Mouse (Mus musculus) MEL (cell line): ENCODE data around the gene Spata25. TPM values are rescaled to one million over a fixed set of nuclear protein-coding genes. Genes with fewer than 3 reads are reported as not detected.
A peak's percentile ranks its signal among the peaks of the same experiment; 100 is the strongest.

Experiments
- DNase-seq: peaks from one replicate; pipeline ENCODE4 v3.0.0; 2011; ENCODE audit warnings: low read depth, low spot score
- H3K27ac ChIP-seq: 2 replicates; pipeline ENCODE4 v1.5.1; 2012; ENCODE audit warnings: low read depth, mild to moderate bottlenecking, control low read depth, low read length, moderate library complexity; ENCODE audit not compliant: control insufficient read depth
- H3K27me3 ChIP-seq, 2 experiments: fragments of 150-350 bp in 1 of 2; sonication (generic) in 1 of 2; 2 replicates each; pipeline ENCODE4 v1.6.1; 2012; ENCODE audit warnings: low read length in 2 of 2, mild to moderate bottlenecking in 2 of 2, improper control_type of control experiment in 1 of 2, moderate library complexity in 1 of 2; ENCODE audit not compliant: insufficient read depth in 2 of 2, control insufficient read depth in 1 of 2
- H3K36me3 ChIP-seq, 2 experiments: 2 replicates each; pipeline ENCODE4 v1.6.1; 2012 to 2014; ENCODE audit warnings: low read length in 2 of 2, improper control_type of control experiment in 1 of 2, inconsistent platforms in 1 of 2, mild to moderate bottlenecking in 1 of 2; ENCODE audit not compliant: insufficient read depth in 2 of 2, control insufficient read depth in 1 of 2
- H3K4me1 ChIP-seq, 2 experiments: fragments of 150-350 bp in 1 of 2; sonication (generic) in 1 of 2; 2 replicates each; pipeline ENCODE4 v1.6.1; 2012; ENCODE audit warnings: low read length in 2 of 2, improper control_type of control experiment in 1 of 2, mild to moderate bottlenecking in 1 of 2; ENCODE audit not compliant: insufficient read depth in 2 of 2, control insufficient read depth in 1 of 2
- H3K4me3 ChIP-seq, 2 experiments: fragments of 150-350 bp in 1 of 2; sonication (generic) in 1 of 2; 2 replicates each; pipeline ENCODE4 v1.5.1; 2012; ENCODE audit warnings: low read depth in 2 of 2, low read length in 2 of 2, mild to moderate bottlenecking in 2 of 2, moderate library complexity in 2 of 2, control low read depth in 1 of 2, improper control_type of control experiment in 1 of 2; ENCODE audit not compliant: control insufficient read depth in 1 of 2, insufficient read depth in 1 of 2
- H3K79me2 ChIP-seq: 2 replicates; pipeline ENCODE4 v1.6.1; 2012; ENCODE audit warnings: mild to moderate bottlenecking, low read length, moderate library complexity; ENCODE audit not compliant: control insufficient read depth, poor library complexity, insufficient read depth
- H3K9ac ChIP-seq: 2 replicates; pipeline ENCODE4 v1.6.1; 2012; ENCODE audit warnings: low read depth, mild to moderate bottlenecking, control low read depth, low read length, moderate library complexity; ENCODE audit not compliant: control insufficient read depth, poor library complexity, severe bottlenecking
- H3K9me3 ChIP-seq: fragments of 150-350 bp; sonication (generic); replicated peaks from 2 replicates; pipeline ENCODE4 v1.6.1; 2012; ENCODE audit warnings: mild to moderate bottlenecking, low read length, improper control_type of control experiment, moderate library complexity; ENCODE audit not compliant: insufficient read depth
- BHLHE40 ChIP-seq: IDR thresholded peaks from 2 replicates; pipeline ENCODE4 v1.6.1; 2012; ENCODE audit warnings: low read depth, mild to moderate bottlenecking, inconsistent platforms, low read length, improper control_type of control experiment, borderline replicate concordance
- CTCF ChIP-seq, 3 experiments: IDR thresholded peaks in 2 of 3; conservative IDR thresholded peaks in 1 of 3; 2 replicates each; pipeline ENCODE4 v1.5.1; 2011 to 2012; ENCODE audit warnings: low read length in 3 of 3, low read depth in 2 of 3, mild to moderate bottlenecking in 2 of 3, improper control_type of control experiment in 1 of 3, inconsistent platforms in 1 of 3, mixed read lengths in 1 of 3, moderate library complexity in 1 of 3; ENCODE audit not compliant: control insufficient read depth in 1 of 3, insufficient read depth in 1 of 3, poor library complexity in 1 of 3, severe bottlenecking in 1 of 3
- E2F4 ChIP-seq: IDR thresholded peaks from 2 replicates; pipeline ENCODE4 v1.6.1; 2011; ENCODE audit warnings: low read depth, low read length, improper control_type of control experiment, borderline replicate concordance
- ELF1 ChIP-seq: IDR thresholded peaks from 2 replicates; pipeline ENCODE4 v1.6.1; 2014; ENCODE audit warnings: low read depth, mild to moderate bottlenecking, inconsistent platforms, low read length, improper control_type of control experiment, moderate library complexity
- EP300 ChIP-seq, 2 experiments: IDR thresholded peaks; 2 replicates each; pipeline ENCODE4 v1.6.1; 2011; ENCODE audit warnings: improper control_type of control experiment in 2 of 2, low read length in 2 of 2, low read depth in 1 of 2, mild to moderate bottlenecking in 1 of 2
- ETS1 ChIP-seq: IDR thresholded peaks from 2 replicates; pipeline ENCODE4 v1.6.1; 2012; ENCODE audit warnings: low read depth, mild to moderate bottlenecking, inconsistent platforms, low read length, improper control_type of control experiment, moderate library complexity
- GABPA ChIP-seq: IDR thresholded peaks from 2 replicates; pipeline ENCODE4 v1.6.1; 2012; ENCODE audit warnings: low read depth, mild to moderate bottlenecking, inconsistent platforms, low read length, improper control_type of control experiment, moderate library complexity
- GATA1 ChIP-seq: IDR thresholded peaks from 2 replicates; pipeline ENCODE4 v1.6.1; 2011; ENCODE audit warnings: low read depth, low read length, improper control_type of control experiment
- HCFC1 ChIP-seq: IDR thresholded peaks from 2 replicates; pipeline ENCODE4 v1.6.1; 2012; ENCODE audit warnings: low read depth, mild to moderate bottlenecking, inconsistent platforms, low read length, improper control_type of control experiment, moderate library complexity
- KAT2A ChIP-seq: conservative IDR thresholded peaks from 2 replicates; pipeline ENCODE4 v1.6.1; 2012; ENCODE audit warnings: low read depth, low read length, improper control_type of control experiment, inconsistent platforms
- MAFK ChIP-seq: IDR thresholded peaks from 2 replicates; pipeline ENCODE4 v1.6.1; 2011; ENCODE audit warnings: low read depth, mild to moderate bottlenecking, low read length, improper control_type of control experiment, borderline replicate concordance
- MAX ChIP-seq: IDR thresholded peaks from 2 replicates; pipeline ENCODE4 v1.6.1; 2011; ENCODE audit warnings: low read length, improper control_type of control experiment
- MEF2A ChIP-seq: IDR thresholded peaks from 2 replicates; pipeline ENCODE4 v1.6.1; 2014; ENCODE audit warnings: low read depth, mild to moderate bottlenecking, inconsistent platforms, low read length, improper control_type of control experiment; ENCODE audit not compliant: poor library complexity, insufficient replicate concordance, severe bottlenecking; ENCODE audit errors: extremely low read depth
- MXI1 ChIP-seq: IDR thresholded peaks from 2 replicates; pipeline ENCODE4 v1.6.1; 2011; ENCODE audit warnings: mild to moderate bottlenecking, low read depth, low read length, improper control_type of control experiment
- MYB ChIP-seq: IDR thresholded peaks from 2 replicates; pipeline ENCODE4 v1.6.1; 2011; ENCODE audit warnings: mild to moderate bottlenecking, low read depth, low read length, improper control_type of control experiment
- MYC ChIP-seq: IDR thresholded peaks from 2 replicates; pipeline ENCODE4 v1.6.1; 2011; ENCODE audit warnings: low read depth, mild to moderate bottlenecking, low read length, improper control_type of control experiment, moderate library complexity
- NELFE ChIP-seq: IDR thresholded peaks from 2 replicates; pipeline ENCODE4 v1.6.1; 2011; ENCODE audit warnings: low read depth, low read length, improper control_type of control experiment
- NRF1 ChIP-seq: IDR thresholded peaks from 2 replicates; pipeline ENCODE4 v1.6.1; 2014; ENCODE audit warnings: low read depth, mild to moderate bottlenecking, inconsistent platforms, low read length, improper control_type of control experiment, moderate library complexity; ENCODE audit not compliant: poor library complexity, insufficient read depth, severe bottlenecking
- POLR2A ChIP-seq, 2 experiments: IDR thresholded peaks; 2 replicates each; pipeline ENCODE4 v1.6.1; 2011 to 2012; ENCODE audit warnings: low read length in 2 of 2, mild to moderate bottlenecking in 2 of 2, control low read depth in 1 of 2, improper control_type of control experiment in 1 of 2, low read depth in 1 of 2, moderate library complexity in 1 of 2; ENCODE audit not compliant: control insufficient read depth in 1 of 2, insufficient read depth in 1 of 2, poor library complexity in 1 of 2
- POLR2AphosphoS2 ChIP-seq: IDR thresholded peaks from 2 replicates; pipeline ENCODE4 v1.6.1; 2011; ENCODE audit warnings: low read length, improper control_type of control experiment
- POLR2AphosphoS5 ChIP-seq: IDR thresholded peaks from 2 replicates; pipeline ENCODE4 v1.6.1; 2012; ENCODE audit warnings: low read depth, borderline replicate concordance, mild to moderate bottlenecking, inconsistent platforms, low read length, moderate library complexity, mixed read lengths
- RAD21 ChIP-seq: IDR thresholded peaks from 2 replicates; pipeline ENCODE4 v1.6.1; 2011; ENCODE audit warnings: mild to moderate bottlenecking, low read depth, low read length, improper control_type of control experiment
- SIN3A ChIP-seq: IDR thresholded peaks from 2 replicates; pipeline ENCODE4 v1.6.1; 2012; ENCODE audit warnings: low read length, improper control_type of control experiment, inconsistent platforms
- SMC3 ChIP-seq: IDR thresholded peaks from 2 replicates; pipeline ENCODE4 v1.6.1; 2011; ENCODE audit warnings: low read depth, low read length, improper control_type of control experiment
- TAL1 ChIP-seq: IDR thresholded peaks from 2 replicates; pipeline ENCODE4 v1.6.1; 2012; ENCODE audit warnings: mild to moderate bottlenecking, inconsistent platforms, low read length, moderate library complexity, mixed read lengths
- TBP ChIP-seq: IDR thresholded peaks from 2 replicates; pipeline ENCODE4 v1.8.0; 2011; ENCODE audit warnings: low read depth, low read length, improper control_type of control experiment
- TCF12 ChIP-seq: IDR thresholded peaks from 2 replicates; pipeline ENCODE4 v1.6.1; 2014; ENCODE audit warnings: low read depth, mild to moderate bottlenecking, inconsistent platforms, low read length, improper control_type of control experiment, moderate library complexity
- UBTF ChIP-seq: IDR thresholded peaks from 2 replicates; pipeline ENCODE4 v1.6.1; 2012; ENCODE audit warnings: low read depth, mild to moderate bottlenecking, inconsistent platforms, low read length, improper control_type of control experiment, moderate library complexity, borderline replicate concordance; ENCODE audit not compliant: insufficient read depth
- USF1 ChIP-seq: IDR thresholded peaks from 2 replicates; pipeline ENCODE4 v1.6.1; 2014; ENCODE audit warnings: low read depth, mild to moderate bottlenecking, inconsistent platforms, low read length, improper control_type of control experiment, moderate library complexity
- USF2 ChIP-seq, 2 experiments: IDR thresholded peaks; 2 replicates each; pipeline ENCODE4 v1.6.1; 2011 to 2012; ENCODE audit warnings: improper control_type of control experiment in 2 of 2, low read length in 2 of 2, borderline replicate concordance in 1 of 2, inconsistent platforms in 1 of 2, low read depth in 1 of 2, mild to moderate bottlenecking in 1 of 2; ENCODE audit not compliant: insufficient read depth in 1 of 2
- ZC3H11A ChIP-seq: IDR thresholded peaks from 2 replicates; pipeline ENCODE4 v1.6.1; 2012; ENCODE audit warnings: low read depth, mild to moderate bottlenecking, inconsistent platforms, low read length, improper control_type of control experiment
- ZKSCAN1 ChIP-seq: IDR thresholded peaks from 2 replicates; pipeline ENCODE4 v1.6.1; 2012; ENCODE audit warnings: low read depth, mild to moderate bottlenecking, inconsistent platforms, low read length, improper control_type of control experiment, moderate library complexity
- ZMIZ1 ChIP-seq: IDR thresholded peaks from 2 replicates; pipeline ENCODE4 v1.6.1; 2012; ENCODE audit warnings: low read depth, mild to moderate bottlenecking, inconsistent platforms, low read length, improper control_type of control experiment, moderate library complexity
- ZNF384 ChIP-seq: IDR thresholded peaks from 2 replicates; pipeline ENCODE4 v1.6.1; 2012; ENCODE audit warnings: low read depth, mild to moderate bottlenecking, inconsistent platforms, low read length, improper control_type of control experiment
- polyA plus RNA-seq, 2 experiments: library from polyadenylated mRNA; stranded (reverse) in 1 of 2; unstranded in 1 of 2; fragments of >175 nt in 1 of 2; fragments of >200 nt in 1 of 2; gene quantifications; 2 replicates each; pipeline versions ENCODE4 v1.2.1 to v1.2.4; 2012; ENCODE audit warnings: low replicate concordance in 2 of 2, low read depth in 1 of 2; ENCODE audit not compliant: insufficient read length in 2 of 2, insufficient read depth in 1 of 2, missing spikeins in 1 of 2
- total RNA-seq: library from RNA; depleted of rRNA; stranded (reverse); fragments of 300-350 nt; gene quantifications from 2 replicates; pipeline ENCODE4 v1.2.3, GENCODE M21; 2012

Gene Spata25
- total and polyA plus RNA-seq, 3 experiments: 0.13 to 0.50 TPM; not detected in 1

- Histone ChIP-seq H3K27me3 (no peaks in the 10 kb centered on the region), H3K79me2 (no peaks in the 10 kb centered on the region), H3K27ac (peak overlapping the region; percentile 80), H3K9me3 (no peaks in the 10 kb centered on the region), H3K36me3 (peaks cover 0 to 7% of the 10 kb centered on the region in 2 experiments; a peak in 2 of 4 replicates), H3K4me1 (peaks cover 6 to 10% of the 10 kb centered on the region in 2 experiments), H3K9ac (peak overlapping the region; percentile 41), H3K4me3 (peak overlapping the region; percentile 37 to 42)
- no peak for TF ChIP-seq MAFK
- TF ChIP-seq UBTF: no peak
- peak; percentile 74 for TF ChIP-seq TCF12
- TF ChIP-seq SMC3: no peak
- TF ChIP-seq ZMIZ1: no peak
- no peak for TF ChIP-seq POLR2AphosphoS5
- TF ChIP-seq MYB: no peak
- TF ChIP-seq USF1: no peak
- TF ChIP-seq ZC3H11A: no peak
- TF ChIP-seq TBP: no peak
- TF ChIP-seq GABPA: no peak
- no peak for TF ChIP-seq MAX
- no peak for TF ChIP-seq POLR2AphosphoS2
- peak; percentile 44 to 76 for TF ChIP-seq EP300 (IDR thresholded peaks at IDR 0.05; ENCODE audit: low read depth in 1 of 2, low read length in 2 of 2)
- no peak for TF ChIP-seq E2F4
- TF ChIP-seq CTCF (IDR thresholded peaks at IDR 0.05 in 2 of 3, conservative IDR thresholded peaks at IDR 0.05 in 1 of 3; ENCODE audit: control insufficient read depth in 1 of 3, insufficient read depth in 1 of 3, low read depth in 2 of 3, low read length in 3 of 3, poor library complexity in 1 of 3, severe bottlenecking in 1 of 3): no peak
- peak; percentile 83; the same call in 1 of the 2 replicates for TF ChIP-seq MEF2A
- TF ChIP-seq NELFE: no peak
- no peak; the same call in 1 of the 2 replicates for TF ChIP-seq MXI1
- no peak for TF ChIP-seq KAT2A
- TF ChIP-seq TAL1: peak; percentile 77
- no peak for TF ChIP-seq MYC
- TF ChIP-seq RAD21: no peak
- TF ChIP-seq USF2 (IDR thresholded peaks at IDR 0.05; ENCODE audit: borderline replicate concordance in 1 of 2, insufficient read depth in 1 of 2, low read depth in 1 of 2, low read length in 2 of 2): no peak
- TF ChIP-seq ELF1: no peak
- TF ChIP-seq SIN3A: no peak; the same call in 1 of the 2 replicates
- no peak for TF ChIP-seq BHLHE40
- TF ChIP-seq ZKSCAN1: no peak
- no peak for TF ChIP-seq ZNF384
- TF ChIP-seq ETS1: peak; percentile 57; the same call in 1 of the 2 replicates
- TF ChIP-seq GATA1: peak; percentile 86
- TF ChIP-seq HCFC1: no peak
- no peak for TF ChIP-seq NRF1
- no peak for TF ChIP-seq POLR2A (IDR thresholded peaks at IDR 0.05; ENCODE audit: control insufficient read depth in 1 of 2, insufficient read depth in 1 of 2, low read depth in 1 of 2, low read length in 2 of 2, poor library complexity in 1 of 2)
- DNase-seq: peak; percentile 82
Observed at GRCm38 (mm10) chr2:164815821-164816220, 12.5 kb downstream of the Spata25 start.
